Mouse (Mus musculus): Measurements from ENCODE around the gene Hras.

GRCm38 (mm10) chr7:141227796-141228195, 34.0 kb upstream of the Hras start:
- TF ChIP-seq POLR2A (IDR thresholded peaks at IDR 0.05; ENCODE audit: low read depth, low read length): no peak
- no peak for TF ChIP-seq CTCF (IDR thresholded peaks at IDR 0.05; ENCODE audit: borderline replicate concordance, insufficient read depth, low read length)
